Mouse (Mus musculus) megakaryocyte, embryonic 14.5 days (primary cell): ENCODE data around the gene Mapk8ip3.

ENCODE experiments used
- FLI1 ChIP-seq: IDR thresholded peaks from 2 replicates; pipeline ENCODE4 v1.6.1; 2012; ENCODE audit warnings: low read length, inconsistent platforms, mixed read lengths
- GATA1 ChIP-seq: IDR thresholded peaks from 3 replicates; pipeline ENCODE4 v1.6.1; 2012; ENCODE audit warnings: mixed read lengths, low read length, inconsistent platforms, borderline replicate concordance

DNA sequence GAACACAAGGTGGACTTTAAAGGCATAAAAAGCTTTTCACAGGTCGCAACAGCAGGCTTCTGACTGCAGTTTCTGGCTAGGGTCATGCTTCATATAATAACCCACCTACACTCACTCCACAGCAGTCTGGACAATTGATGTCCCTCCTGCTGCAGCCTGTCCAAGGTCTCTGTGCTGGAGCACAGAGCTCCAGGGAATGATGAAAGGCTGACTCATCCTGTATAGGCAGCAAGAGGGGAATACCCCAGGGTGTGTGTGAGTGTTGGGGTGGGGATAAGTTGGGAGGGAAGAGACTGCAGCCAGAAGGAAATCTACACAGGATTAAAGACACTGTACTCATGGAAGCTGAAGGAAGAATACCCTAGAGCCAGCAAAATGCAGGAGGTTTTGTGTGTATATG lies 7.3 kb downstream of the Mapk8ip3 start:
- no peak for TF ChIP-seq GATA1
- TF ChIP-seq FLI1, result no peak
